Mouse (Mus musculus) heart, embryonic 16.5 days (tissue): Measurements from ENCODE around the gene Srl. TPM values are rescaled to one million over a fixed set of nuclear protein-coding genes. Genes with fewer than 3 reads are reported as not detected.

Experiments
- ATAC-seq: fragments of 200-750 bp; cut with Nextera tagmentation; replicated peaks from 2 replicates; pipeline ENCODE4 v1.8.0; 2017; ENCODE audit warnings: moderate number of reproducible peaks; ENCODE audit not compliant: insufficient read depth, low FRiP score; ENCODE audit errors: extremely low read depth
- H3K27ac ChIP-seq: fragments of 300-500 bp; sonication (generic); 2 replicates; pipeline ENCODE4 v1.5.1; 2014; ENCODE audit warnings: mild to moderate bottlenecking, low read length, control low read depth, moderate library complexity
- H3K27me3 ChIP-seq: fragments of 300-500 bp; sonication (generic); 2 replicates; pipeline ENCODE4 v1.6.1; 2014; ENCODE audit warnings: low read length, mixed read lengths; ENCODE audit not compliant: control insufficient read depth, insufficient read depth
- H3K36me3 ChIP-seq: fragments of 300-500 bp; sonication (generic); 2 replicates; pipeline ENCODE4 v1.6.1; 2014; ENCODE audit not compliant: control insufficient read depth, insufficient read depth
- H3K4me1 ChIP-seq: fragments of 300-500 bp; sonication (generic); 2 replicates; pipeline ENCODE4 v1.6.1; 2014; ENCODE audit warnings: low read length, mixed read lengths; ENCODE audit not compliant: control insufficient read depth, insufficient read depth
- H3K4me2 ChIP-seq: fragments of 300-500 bp; sonication (generic); 2 replicates; pipeline ENCODE4 v1.6.1; 2014; ENCODE audit warnings: low read depth, mild to moderate bottlenecking, control low read depth, low read length
- H3K4me3 ChIP-seq: fragments of 300-500 bp; sonication (generic); 2 replicates; pipeline ENCODE4 v1.5.1; 2014; ENCODE audit warnings: mild to moderate bottlenecking, control low read depth, low read length
- H3K9ac ChIP-seq: fragments of 300-500 bp; sonication (generic); 2 replicates; pipeline ENCODE4 v1.6.1; 2014; ENCODE audit warnings: low read length, control low read depth
- H3K9me3 ChIP-seq: fragments of 300-500 bp; sonication (generic); replicated peaks from 2 replicates; pipeline ENCODE4 v1.6.1; 2016; ENCODE audit warnings: low read length; ENCODE audit not compliant: control insufficient read depth
- WGBS: fragments of 180-500 bp; shearing (Covaris S2); extraction: QIAGEN DNeasy Blood & Tissue Kit; methylation state at CpG from one replicate; pipeline ENCODE4 v1.1.7; 2014; 5-methylcytosine and 5-hydroxymethylcytosine counted together
- polyA plus RNA-seq: library from polyadenylated mRNA; unstranded; fragments of >200 nt; fragmentation: Nextera tagmentation; extraction: Ambion mirVana; gene quantifications from 2 replicates; pipeline ENCODE4 v1.2.1, GENCODE M21; 2015

Srl gene
- polyA plus RNA-seq, 1 experiment from 2014 or later = 289 TPM

DNA sequence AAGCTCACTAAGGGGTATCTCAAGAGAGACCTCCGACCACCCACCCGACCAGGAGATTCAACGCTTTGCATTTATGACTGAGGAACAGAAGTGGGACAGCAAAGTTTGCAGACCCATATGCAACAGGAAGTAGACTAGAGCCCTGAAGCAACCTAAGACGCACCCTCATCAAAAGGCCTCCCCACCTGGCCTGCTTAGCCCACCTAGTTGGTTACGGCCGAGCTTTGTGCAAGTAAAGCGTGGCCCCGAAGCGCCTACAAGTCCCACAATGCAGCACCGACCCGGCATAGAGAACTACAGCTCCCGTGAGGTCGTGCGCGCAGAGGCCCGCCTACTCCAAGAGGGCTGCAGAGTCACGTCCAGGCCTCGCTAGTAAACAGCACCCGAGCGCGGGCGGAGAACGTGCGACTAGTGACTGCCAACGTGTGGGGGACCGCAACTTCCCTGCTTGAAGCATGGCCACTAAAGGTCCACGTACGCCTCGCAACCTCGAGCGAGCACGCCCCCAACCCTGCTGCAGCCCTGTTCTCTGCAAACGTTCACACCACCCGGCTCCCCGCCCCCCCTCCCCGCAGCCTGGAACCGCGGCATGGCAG, 16.9 kb upstream of the Srl start:
- peaks cover 26% of the 10 kb centered on the region for H3K4me1 ChIP-seq
- peak overlapping the region; percentile 90 for H3K27ac ChIP-seq
- peak; percentile 89 for ATAC-seq
- WGBS = under 1% methylated on average over 38 of the region's 38 CpGs
- no peaks in the 10 kb centered on the region for H3K27me3 ChIP-seq
- H3K4me3 ChIP-seq = peak overlapping the region; percentile 87
- H3K9ac ChIP-seq = peak overlapping the region; percentile 85
- no peaks in the 10 kb centered on the region for H3K36me3 ChIP-seq
- no peaks in the 10 kb centered on the region for H3K9me3 ChIP-seq
- H3K4me2 ChIP-seq = peak overlapping the region; percentile 99

GRCm38 (mm10) chr16:4557949-4558348, 16.3 kb upstream of the Srl start:
- ATAC-seq = peak; percentile 61
- Histone ChIP-seq H3K9me3 (no peaks in the 10 kb centered on the region), H3K4me1 (peaks cover 32% of the 10 kb centered on the region), H3K4me2 (peak overlapping the region; percentile 99), H3K36me3 (no peaks in the 10 kb centered on the region), H3K27me3 (no peaks in the 10 kb centered on the region), H3K9ac (peak overlapping the region; percentile 85), H3K4me3 (peak overlapping the region; percentile 87), H3K27ac (peak overlapping the region; percentile 90)
- WGBS = under 1% methylated on average over 19 of the region's 19 CpGs

GRCm38 (mm10) chr16:4557085-4557484, 15.5 kb upstream of the Srl start:
- peak overlapping the region; percentile 90; the same call in 1 of the 2 replicates for H3K27ac ChIP-seq
- no peaks in the 10 kb centered on the region for H3K27me3 ChIP-seq
- H3K4me1 ChIP-seq = peaks cover 35% of the 10 kb centered on the region
- H3K4me2 ChIP-seq = peak overlapping the region; percentile 99
- 83% methylated on average over 1 of the region's 1 CpGs for WGBS
- H3K36me3 ChIP-seq = no peaks in the 10 kb centered on the region
- peak overlapping the region; percentile 85; the same call in 1 of the 2 replicates for H3K9ac ChIP-seq
- H3K9me3 ChIP-seq = no peaks in the 10 kb centered on the region
- no peak for ATAC-seq
- H3K4me3 ChIP-seq = no peak overlapping the region

DNA sequence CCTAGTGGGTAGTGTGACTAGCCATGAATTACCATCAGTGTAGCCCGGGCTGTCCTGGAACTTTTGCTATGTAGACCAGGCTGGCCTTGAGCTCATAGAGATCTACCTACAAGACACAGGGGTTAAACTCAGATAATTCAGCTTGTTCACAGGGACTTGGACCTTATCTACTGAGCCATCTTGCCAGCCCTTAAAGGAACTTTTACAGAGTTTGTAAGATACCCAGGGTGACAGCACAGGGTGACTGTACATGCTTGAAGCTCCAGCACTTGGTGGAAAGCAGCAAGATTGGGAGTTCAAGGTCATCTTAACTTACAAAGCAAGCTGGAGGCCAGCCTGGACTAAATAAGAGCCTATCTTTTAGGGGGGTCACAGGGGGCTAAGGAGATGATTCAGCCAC, 13.9 kb upstream of the Srl start:
- peaks cover 33% of the 10 kb centered on the region for H3K4me1 ChIP-seq

GRCm38 (mm10) chr16:4552829-4553550, 11.4 kb upstream of the Srl start:
- no peak; the same call in 1 of the 2 replicates for ATAC-seq
- Histone ChIP-seq H3K27me3 (no peaks in the 10 kb centered on the region), H3K4me3 (no peak overlapping the region), H3K4me2 (no peak overlapping the region), H3K27ac (no peak overlapping the region), H3K9ac (peak overlapping the region; percentile 30), H3K9me3 (no peaks in the 10 kb centered on the region), H3K4me1 (peaks cover 31% of the 10 kb centered on the region), H3K36me3 (peaks cover 17% of the 10 kb centered on the region; the same call in 1 of the 2 replicates)
- 40% methylated on average over 6 of the region's 6 CpGs for WGBS

More for the DNA sequence above, 13.9 kb upstream of the Srl start:
- Histone ChIP-seq H3K27ac (no peak overlapping the region), H3K27me3 (no peaks in the 10 kb centered on the region), H3K4me2 (no peak overlapping the region), H3K4me3 (no peak overlapping the region), H3K9me3 (no peaks in the 10 kb centered on the region), H3K9ac (no peak overlapping the region), H3K36me3 (peaks cover 4% of the 10 kb centered on the region; the same call in 1 of the 2 replicates)
- WGBS = 95% methylated on average over 1 of the region's 1 CpGs
- no peak for ATAC-seq

- peaks cover 20% of the 10 kb centered on the region for H3K36me3 ChIP-seq
- peaks cover 20% of the 10 kb centered on the region for H3K4me1 ChIP-seq
- no peak overlapping the region for H3K4me2 ChIP-seq
- no peaks in the 10 kb centered on the region for H3K27me3 ChIP-seq
- H3K9me3 ChIP-seq = no peaks in the 10 kb centered on the region
- H3K27ac ChIP-seq = no peak overlapping the region
- no peak overlapping the region for H3K4me3 ChIP-seq
- no peak for ATAC-seq
- 93% methylated on average over 12 of the region's 12 CpGs for WGBS
- H3K9ac ChIP-seq = no peak overlapping the region
These were observed 10.3 kb upstream of the Srl start for GRCm38 (mm10) chr16:4551885-4552284.

GRCm38 (mm10) chr16:4551056-4551455, 9.4 kb upstream of the Srl start:
- Histone ChIP-seq H3K36me3 (peaks cover 24% of the 10 kb centered on the region), H3K4me1 (peaks cover 15% of the 10 kb centered on the region), H3K4me2 (no peak overlapping the region), H3K27me3 (no peaks in the 10 kb centered on the region), H3K9ac (no peak overlapping the region), H3K9me3 (no peaks in the 10 kb centered on the region), H3K4me3 (no peak overlapping the region), H3K27ac (no peak overlapping the region)
- ATAC-seq = peak; percentile 65; the same call in 1 of the 2 replicates
- 30% methylated on average over 13 of the region's 13 CpGs for WGBS

DNA sequence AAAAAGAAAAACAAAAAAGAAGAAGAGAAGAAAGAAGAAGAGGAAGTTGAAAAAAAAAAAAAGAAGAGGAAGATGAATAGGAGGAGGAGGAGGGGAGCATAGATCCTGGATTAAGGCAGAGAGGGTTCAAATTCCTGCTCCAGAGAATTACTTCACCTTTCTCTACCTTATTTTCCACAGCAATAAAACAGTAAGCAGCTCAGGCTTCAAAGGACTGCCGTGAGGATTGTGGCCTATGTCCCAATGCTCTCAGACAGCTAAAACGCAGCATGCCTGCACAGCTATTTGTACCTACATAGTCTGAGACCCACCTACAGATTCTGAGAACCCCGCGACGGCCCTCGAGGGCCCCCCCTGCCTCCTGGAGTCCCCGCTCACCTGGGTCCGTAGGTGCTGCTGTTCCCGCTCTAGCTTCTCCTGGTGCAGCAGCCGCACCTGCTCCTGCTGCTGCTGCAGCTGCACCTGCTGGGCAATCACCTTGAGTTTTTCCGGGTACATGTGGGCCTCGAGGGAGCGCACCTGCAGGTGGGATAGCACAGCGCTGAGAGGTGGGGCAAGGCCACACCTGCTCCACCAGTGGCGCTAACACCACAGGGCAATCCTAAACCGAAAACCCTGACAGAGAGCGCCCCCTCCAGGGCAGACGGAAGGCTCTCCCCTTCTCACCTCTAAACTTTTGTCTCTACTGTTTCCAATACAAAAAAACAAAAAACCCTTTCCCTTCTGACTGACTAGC, 7.5 kb upstream of the Srl start:
- H3K4me1 ChIP-seq = peaks cover 15% of the 10 kb centered on the region
- no peaks in the 10 kb centered on the region for H3K27me3 ChIP-seq
- 91% methylated on average over 18 of the region's 18 CpGs for WGBS
- H3K27ac ChIP-seq = no peak overlapping the region
- no peak for ATAC-seq
- H3K4me3 ChIP-seq = no peak overlapping the region
- H3K9me3 ChIP-seq = no peaks in the 10 kb centered on the region
- peaks cover 34% of the 10 kb centered on the region for H3K36me3 ChIP-seq
- H3K9ac ChIP-seq = no peak overlapping the region
- H3K4me2 ChIP-seq = no peak overlapping the region

DNA sequence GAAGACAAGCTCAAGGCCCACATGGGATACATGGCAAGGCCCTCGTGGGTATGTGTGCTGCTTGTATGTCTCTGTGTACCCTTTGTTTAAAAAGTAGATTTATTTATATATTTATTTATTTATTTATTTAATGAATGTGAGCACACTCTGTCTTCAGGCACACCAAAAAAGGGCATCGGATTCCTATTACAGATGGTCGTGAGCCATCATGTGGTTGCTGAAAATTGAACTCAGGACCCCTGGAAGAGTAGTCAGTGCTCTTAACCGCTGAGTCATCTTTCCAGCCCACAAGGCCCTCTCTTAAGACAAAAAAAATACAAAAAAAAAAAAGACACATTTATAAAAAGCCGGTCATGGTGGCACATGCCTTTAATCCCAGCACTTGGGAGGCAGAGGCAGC, 6.0 kb upstream of the Srl start:
- WGBS = 85% methylated on average over 5 of the region's 5 CpGs
- Histone ChIP-seq H3K9me3 (no peaks in the 10 kb centered on the region), H3K4me2 (no peak overlapping the region), H3K9ac (no peak overlapping the region), H3K27ac (no peak overlapping the region), H3K27me3 (no peaks in the 10 kb centered on the region), H3K4me1 (peaks cover 2% of the 10 kb centered on the region; the same call in 1 of the 2 replicates), H3K36me3 (peaks cover 34% of the 10 kb centered on the region), H3K4me3 (no peak overlapping the region)
- ATAC-seq = no peak
